Mouse (Mus musculus) myocyte (in vitro differentiated cells): ENCODE measurements at regions not wholly inside any gene's neighbourhood (a gene's known extent, or its start where the extent isn't known, plus 50 kb on each side); places are given as distances from the start of the nearest gene placed in this dataset.

ENCODE experiments used
- H3K27me3 ChIP-seq: one replicate; pipeline ENCODE4 v1.6.1; 2011; ENCODE audit not compliant: control insufficient read depth, insufficient read depth, insufficient read length
- H3K36me3 ChIP-seq: one replicate; pipeline ENCODE4 v1.6.1; 2011; ENCODE audit not compliant: control insufficient read depth, insufficient read depth
- H3K4me2 ChIP-seq: one replicate; pipeline ENCODE4 v1.6.1; 2011; ENCODE audit warnings: low read depth, control low read depth
- H3K4me3 ChIP-seq: one replicate; pipeline ENCODE4 v1.5.1; 2011; ENCODE audit warnings: mild to moderate bottlenecking, control low read depth, moderate library complexity
- H3K79me2 ChIP-seq: one replicate; pipeline ENCODE4 v1.6.1; 2011; ENCODE audit not compliant: control insufficient read depth, insufficient read depth
- H3ac ChIP-seq: one replicate; pipeline ENCODE4 v1.6.1; 2011; ENCODE audit not compliant: control insufficient read depth, insufficient read length
- CEBPB ChIP-seq: IDR thresholded peaks from 2 replicates; pipeline ENCODE4 v1.6.1; 2011; ENCODE audit warnings: mild to moderate bottlenecking, moderate library complexity; ENCODE audit not compliant: poor library complexity, insufficient read depth, severe bottlenecking
- E2F4 ChIP-seq: IDR thresholded peaks from one replicate; pipeline ENCODE4 v1.6.1; 2011; ENCODE audit warnings: mild to moderate bottlenecking, control low read depth, moderate library complexity; ENCODE audit not compliant: insufficient read depth
- MAX ChIP-seq: IDR thresholded peaks from one replicate; pipeline ENCODE4 v1.6.1; 2011; ENCODE audit warnings: low read depth, mild to moderate bottlenecking, control low read depth
- MYOD1 ChIP-seq, 3 experiments: IDR thresholded peaks; one replicate each; pipeline ENCODE4 v1.6.1; 2011; ENCODE audit warnings: control low read depth in 2 of 3, low read depth in 2 of 3, mild to moderate bottlenecking in 2 of 3, moderate library complexity in 1 of 3; ENCODE audit not compliant: insufficient read length in 2 of 3, control insufficient read depth in 1 of 3
- MYOG ChIP-seq, 3 experiments: IDR thresholded peaks; one replicate each; pipeline ENCODE4 v1.6.1; 2011; ENCODE audit warnings: control low read depth in 2 of 3, low read depth in 2 of 3, mild to moderate bottlenecking in 2 of 3; ENCODE audit not compliant: insufficient read length in 2 of 3, control insufficient read depth in 1 of 3, insufficient read depth in 1 of 3
- POLR2A ChIP-seq: IDR thresholded peaks from one replicate; pipeline ENCODE4 v1.6.1; 2011; ENCODE audit warnings: low read depth, mild to moderate bottlenecking, control low read depth, moderate library complexity; ENCODE audit not compliant: insufficient read length
- POLR2AphosphoS2 ChIP-seq: IDR thresholded peaks from one replicate; pipeline ENCODE4 v1.6.1; 2011; ENCODE audit warnings: low read depth, control low read depth; ENCODE audit not compliant: insufficient read length
- REST ChIP-seq: IDR thresholded peaks from one replicate; pipeline ENCODE4 v1.6.1; 2011; ENCODE audit warnings: mild to moderate bottlenecking, control low read depth, moderate library complexity; ENCODE audit not compliant: insufficient read depth, insufficient read length
- SRF ChIP-seq: IDR thresholded peaks from one replicate; pipeline ENCODE4 v1.6.1; 2011; ENCODE audit warnings: low read depth; ENCODE audit not compliant: control insufficient read depth, insufficient read length
- TCF12 ChIP-seq: IDR thresholded peaks from one replicate; pipeline ENCODE4 v1.6.1; 2011; ENCODE audit warnings: mild to moderate bottlenecking, control low read depth; ENCODE audit not compliant: poor library complexity, insufficient read depth, severe bottlenecking
- TCF3 ChIP-seq: IDR thresholded peaks from one replicate; pipeline ENCODE4 v1.6.1; 2011; ENCODE audit warnings: low read depth, control low read depth; ENCODE audit not compliant: insufficient read length
- USF1 ChIP-seq: IDR thresholded peaks from one replicate; pipeline ENCODE4 v1.6.1; 2011; ENCODE audit warnings: low read depth, mild to moderate bottlenecking, control low read depth, moderate library complexity

GRCm38 (mm10) chr8:88916064-88916463 lies 127.9 kb downstream of the Sall1 start:
- Histone ChIP-seq H3K4me3 (no peak overlapping the region), H3ac (no peak overlapping the region), H3K36me3 (no peaks in the 10 kb centered on the region), H3K79me2 (no peaks in the 10 kb centered on the region), H3K4me2 (no peak overlapping the region), H3K27me3 (no peaks in the 10 kb centered on the region)
- TF ChIP-seq CEBPB (no peak), USF1 (no peak), E2F4 (no peak), SRF (no peak), POLR2A (no peak), MYOG (IDR thresholded peaks at IDR 0.05; ENCODE audit: control insufficient read depth in 1 of 3, insufficient read depth in 1 of 3, insufficient read length in 2 of 3, low read depth in 2 of 3) (no peak), MAX (no peak), REST (no peak), TCF3 (no peak), MYOD1 (IDR thresholded peaks at IDR 0.05; ENCODE audit: control insufficient read depth in 1 of 3, insufficient read length in 2 of 3, low read depth in 2 of 3) (no peak), POLR2AphosphoS2 (no peak), TCF12 (no peak)

GRCm38 (mm10) chr8:88914657-88915056 lies 129.3 kb downstream of the Sall1 start:
- H3ac ChIP-seq, result no peak overlapping the region
- H3K4me2 ChIP-seq, result no peak overlapping the region
- TF ChIP-seq USF1 (no peak), TCF12 (no peak), E2F4 (no peak)
- no peak overlapping the region for H3K4me3 ChIP-seq
- no peaks in the 10 kb centered on the region for H3K36me3 ChIP-seq
- H3K27me3 ChIP-seq, result no peaks in the 10 kb centered on the region
- H3K79me2 ChIP-seq, result no peaks in the 10 kb centered on the region

GRCm38 (mm10) chr8:88914190-88914589 lies 129.8 kb downstream of the Sall1 start:
- Histone ChIP-seq H3K36me3 (no peaks in the 10 kb centered on the region), H3K4me3 (no peak overlapping the region), H3K4me2 (no peak overlapping the region), H3ac (no peak overlapping the region), H3K27me3 (no peaks in the 10 kb centered on the region), H3K79me2 (no peaks in the 10 kb centered on the region)
- no peak for TF ChIP-seq POLR2A
- TF ChIP-seq MAX, result no peak
- TF ChIP-seq MYOG (IDR thresholded peaks at IDR 0.05; ENCODE audit: control insufficient read depth in 1 of 3, insufficient read depth in 1 of 3, insufficient read length in 2 of 3, low read depth in 2 of 3), result no peak
- TF ChIP-seq USF1, result no peak
- no peak for TF ChIP-seq REST
- TF ChIP-seq CEBPB, result no peak
- TF ChIP-seq E2F4, result no peak
- TF ChIP-seq MYOD1 (IDR thresholded peaks at IDR 0.05; ENCODE audit: control insufficient read depth in 1 of 3, insufficient read length in 2 of 3, low read depth in 2 of 3), result no peak

- Histone ChIP-seq H3K4me3 (no peak overlapping the region), H3ac (no peak overlapping the region), H3K36me3 (no peaks in the 10 kb centered on the region), H3K27me3 (no peaks in the 10 kb centered on the region), H3K79me2 (no peaks in the 10 kb centered on the region), H3K4me2 (no peak overlapping the region)
- TF ChIP-seq E2F4 (no peak), MYOD1 (IDR thresholded peaks at IDR 0.05; ENCODE audit: control insufficient read depth in 1 of 3, insufficient read length in 2 of 3, low read depth in 2 of 3) (no peak), MAX (no peak), MYOG (IDR thresholded peaks at IDR 0.05; ENCODE audit: control insufficient read depth in 1 of 3, insufficient read depth in 1 of 3, insufficient read length in 2 of 3, low read depth in 2 of 3) (no peak)
These were observed 137.7 kb downstream of the Sall1 start for GRCm38 (mm10) chr8:88906244-88906643.

- no peaks in the 10 kb centered on the region for H3K27me3 ChIP-seq
- H3K36me3 ChIP-seq, result no peaks in the 10 kb centered on the region
- H3K4me2 ChIP-seq, result no peak overlapping the region
- H3K4me3 ChIP-seq, result no peak overlapping the region
- H3ac ChIP-seq, result no peak overlapping the region
- TF ChIP-seq SRF (no peak), MYOG (IDR thresholded peaks at IDR 0.05; ENCODE audit: control insufficient read depth in 1 of 3, insufficient read depth in 1 of 3, insufficient read length in 2 of 3, low read depth in 2 of 3) (no peak), TCF12 (no peak), CEBPB (no peak), MAX (no peak), E2F4 (no peak)
- H3K79me2 ChIP-seq, result no peaks in the 10 kb centered on the region
These were observed 140.9 kb downstream of the Sall1 start for GRCm38 (mm10) chr8:88903094-88903493.

- H3ac ChIP-seq, result no peak overlapping the region
- no peaks in the 10 kb centered on the region for H3K36me3 ChIP-seq
- TF ChIP-seq CEBPB (no peak), E2F4 (no peak), POLR2AphosphoS2 (no peak), POLR2A (no peak), USF1 (no peak), TCF3 (no peak), REST (no peak), TCF12 (no peak), SRF (no peak), MAX (no peak)
- no peaks in the 10 kb centered on the region for H3K79me2 ChIP-seq
- H3K4me2 ChIP-seq, result no peak overlapping the region
- no peaks in the 10 kb centered on the region for H3K27me3 ChIP-seq
- H3K4me3 ChIP-seq, result no peak overlapping the region
These were observed 160.1 kb downstream of the Sall1 start for GRCm38 (mm10) chr8:88883751-88884390.
